Mouse (Mus musculus): ENCODE measurements at regions not wholly inside any gene's neighbourhood (a gene's known extent, or its start where the extent isn't known, plus 50 kb on each side); places are given as distances from the start of the nearest gene placed in this dataset. TPM values are rescaled to one million over a fixed set of nuclear protein-coding genes. Genes with fewer than 3 reads are reported as not detected.
"Not testable (repeated sequence)": the region's sequence is repeated elsewhere in the genome, so short reads cannot be mapped to it uniquely, and the experiment has no call there.

GRCm38 (mm10) chr12:23216521-23216920, 563.5 kb downstream of the Gm10330 start:
- H3K4me3 ChIP-seq (replicated peaks); H3K27ac ChIP-seq (replicated peaks); H3K4me2 ChIP-seq; H3K9ac ChIP-seq; H3K36me3 ChIP-seq (replicated peaks); H3K9me3 ChIP-seq (replicated peaks); ATAC-seq (ENCODE audit: insufficient read depth); H3K27me3 ChIP-seq; H3K4me1 ChIP-seq (replicated peaks): not testable (repeated sequence)
- WGBS (ENCODE audit: insufficient replicate concordance), result 41% methylated on average over 1 of the region's 5 CpGs

GRCm38 (mm10) chr12:23189546-23189945, 590.5 kb downstream of the Gm10330 start:
- Histone ChIP-seq H3K4me3 (replicated peaks) (peak overlapping the region; percentile 20; the same call in 1 of the 2 replicates), H3K4me2 (peak overlapping the region; percentile 32)
- not testable (repeated sequence) for H3K36me3 ChIP-seq (replicated peaks); H3K4me1 ChIP-seq (replicated peaks); H3K9me3 ChIP-seq (replicated peaks); H3K27ac ChIP-seq (replicated peaks); ATAC-seq (ENCODE audit: insufficient read depth); H3K27me3 ChIP-seq; H3K9ac ChIP-seq
- under 1% methylated on average over 37 of the region's 42 CpGs for WGBS (ENCODE audit: insufficient replicate concordance)

GRCm38 (mm10) chr12:23189110-23189509, 591.0 kb downstream of the Gm10330 start:
- not testable (repeated sequence) for H3K9ac ChIP-seq; ATAC-seq (ENCODE audit: insufficient read depth); H3K27me3 ChIP-seq; H3K27ac ChIP-seq (replicated peaks); H3K4me1 ChIP-seq (replicated peaks); H3K9me3 ChIP-seq (replicated peaks); H3K36me3 ChIP-seq (replicated peaks)
- Histone ChIP-seq H3K4me3 (replicated peaks) (peak overlapping the region; percentile 20; the same call in 1 of the 2 replicates), H3K4me2 (peak overlapping the region; percentile 32)
- WGBS (ENCODE audit: insufficient replicate concordance), result 2% methylated on average over 35 of the region's 50 CpGs

Small RNAs in the stretch of these regions (microRNA-seq; reads per million reads assigned to microRNA genes)
- not detected for gene Gm26140
